Mouse (Mus musculus): ENCODE results near the gene Kcnma1.

DNA sequence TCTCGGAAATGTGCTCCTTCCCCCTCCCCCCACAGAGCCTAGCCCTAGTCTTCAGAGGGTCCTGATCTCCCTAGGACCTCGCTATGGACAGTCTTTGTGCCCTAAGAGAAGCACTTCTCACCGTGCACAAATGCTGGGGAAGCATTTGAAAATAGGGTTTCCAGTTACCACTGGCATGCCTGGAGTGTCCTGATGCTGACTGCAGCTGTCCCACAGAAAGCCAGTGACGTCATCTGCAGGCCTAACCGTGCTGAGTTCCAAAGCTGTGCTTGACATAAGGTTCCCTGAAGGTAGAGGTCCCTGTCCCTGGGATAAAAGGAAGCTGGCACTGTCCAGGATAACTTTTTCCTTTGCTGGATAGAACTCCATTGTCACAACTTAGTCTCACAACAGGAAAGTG lies 71.1 kb downstream of the Kcnma1 start:
- TF ChIP-seq ZC3H11A (IDR thresholded peaks at IDR 0.05; ENCODE audit: borderline replicate concordance, low read depth, low read length): no peak
- no peak for TF ChIP-seq MAFK (IDR thresholded peaks at IDR 0.05; ENCODE audit: insufficient read depth, low read depth, low read length)

All from ES-E14 (cell line).